Mouse (Mus musculus): ENCODE data around the gene Cbfa2t3.
A peak's percentile ranks its signal among the peaks of the same experiment; 100 is the strongest.

The Cbfa2t3 gene

GRCm38 (mm10) chr8:122606810-122607209, 92.1 kb downstream of the Cbfa2t3 start:
- DNase-seq (ENCODE audit: low spot score) = no peak

GRCm38 (mm10) chr8:122605367-122605766, 93.5 kb downstream of the Cbfa2t3 start:
- DNase-seq (ENCODE audit: low spot score) = no peak

- DNase-seq (ENCODE audit: low spot score) = no peak
Observed at GRCm38 (mm10) chr8:122604640-122605039, 94.3 kb downstream of the Cbfa2t3 start.

- no peak for DNase-seq (ENCODE audit: low spot score)
Observed at GRCm38 (mm10) chr8:122600666-122601065, 98.2 kb downstream of the Cbfa2t3 start.

GRCm38 (mm10) chr8:122596031-122596430, 102.9 kb downstream of the Cbfa2t3 start:
- no peak for DNase-seq (ENCODE audit: low spot score)

GRCm38 (mm10) chr8:122593783-122594507, 105.0 kb downstream of the Cbfa2t3 start:
- DNase-seq (ENCODE audit: low spot score) = no peak

GRCm38 (mm10) chr8:122593240-122593639, 105.7 kb downstream of the Cbfa2t3 start:
- DNase-seq (ENCODE audit: low spot score) = no peak

- DNase-seq (ENCODE audit: low spot score) = no peak
Observed at GRCm38 (mm10) chr8:122586749-122587148, 112.2 kb downstream of the Cbfa2t3 start.

- no peak for DNase-seq (ENCODE audit: low spot score)
Observed at GRCm38 (mm10) chr8:122586171-122586570, 112.7 kb downstream of the Cbfa2t3 start.

- no peak for DNase-seq (ENCODE audit: low spot score)
Observed at GRCm38 (mm10) chr8:122585411-122585891, 113.5 kb downstream of the Cbfa2t3 start.

- DNase-seq (ENCODE audit: low spot score) = no peak
Observed at GRCm38 (mm10) chr8:122584981-122585380, 113.9 kb downstream of the Cbfa2t3 start.

GRCm38 (mm10) chr8:122580926-122581325, 118.0 kb downstream of the Cbfa2t3 start:
- DNase-seq (ENCODE audit: low spot score) = no peak

- no peak for DNase-seq (ENCODE audit: low spot score)
Observed at GRCm38 (mm10) chr8:122579196-122579595, 119.7 kb downstream of the Cbfa2t3 start.

GRCm38 (mm10) chr8:122577116-122577515, 121.8 kb downstream of the Cbfa2t3 start:
- no peak for DNase-seq (ENCODE audit: low spot score)

- peak; percentile 97 for DNase-seq (ENCODE audit: low spot score)
Observed at GRCm38 (mm10) chr8:122576648-122577022, 122.3 kb downstream of the Cbfa2t3 start, which contains the start of gene Aprt. Gene Aprt, minus strand, starts transcription at chr8:122576909.

- DNase-seq (ENCODE audit: low spot score) = no peak
Observed at GRCm38 (mm10) chr8:122575735-122576647, 122.9 kb downstream of the Cbfa2t3 start.

- no peak for DNase-seq (ENCODE audit: low spot score)
Observed at GRCm38 (mm10) chr8:122575286-122575685, 123.6 kb downstream of the Cbfa2t3 start.
